Mouse (Mus musculus) bone marrow, adult 2 months (tissue): ENCODE measurements around the gene Foxn4.

Experiments used
- CTCF ChIP-seq: fragments of 200-500 bp; IDR thresholded peaks from 2 replicates; pipeline ENCODE4 v1.5.1; 2011; ENCODE audit warnings: low read length, control low read depth; ENCODE audit not compliant: control insufficient read depth, insufficient read depth
- POLR2A ChIP-seq: fragments of 200-500 bp; IDR thresholded peaks from 2 replicates; pipeline ENCODE4 v1.6.1; 2011; ENCODE audit warnings: low read depth, mild to moderate bottlenecking, control low read depth, low read length, borderline replicate concordance; ENCODE audit not compliant: control insufficient read depth

DNA sequence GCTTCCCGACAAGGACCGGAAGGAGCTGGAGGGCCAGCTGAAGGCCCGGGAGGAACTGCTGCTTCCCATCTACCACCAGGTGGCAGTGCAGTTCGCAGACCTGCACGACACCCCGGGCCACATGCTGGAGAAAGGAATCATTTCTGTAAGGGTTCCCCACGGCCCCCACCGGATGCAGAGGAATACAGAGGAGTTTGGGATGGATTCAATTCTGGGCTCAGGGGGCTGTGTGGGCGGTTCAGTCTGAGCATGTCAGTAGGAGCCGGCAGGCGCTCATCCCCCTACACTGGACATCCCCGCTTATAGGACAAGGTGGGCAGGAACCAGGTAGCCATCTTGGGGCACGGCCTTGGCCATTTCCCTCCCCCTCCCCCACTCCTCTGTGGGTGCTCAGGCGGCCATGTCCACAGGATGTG, 25.4 kb downstream of the Foxn4 start:
- TF ChIP-seq CTCF (peak; percentile 84), POLR2A (no peak)
